Mouse (Mus musculus): ENCODE data around the gene Slc17a2.
"Not testable (repeated sequence)": the region's sequence is repeated elsewhere in the genome, so short reads cannot be mapped to it uniquely, and the experiment has no call there.

Slc17a2 gene

DNA sequence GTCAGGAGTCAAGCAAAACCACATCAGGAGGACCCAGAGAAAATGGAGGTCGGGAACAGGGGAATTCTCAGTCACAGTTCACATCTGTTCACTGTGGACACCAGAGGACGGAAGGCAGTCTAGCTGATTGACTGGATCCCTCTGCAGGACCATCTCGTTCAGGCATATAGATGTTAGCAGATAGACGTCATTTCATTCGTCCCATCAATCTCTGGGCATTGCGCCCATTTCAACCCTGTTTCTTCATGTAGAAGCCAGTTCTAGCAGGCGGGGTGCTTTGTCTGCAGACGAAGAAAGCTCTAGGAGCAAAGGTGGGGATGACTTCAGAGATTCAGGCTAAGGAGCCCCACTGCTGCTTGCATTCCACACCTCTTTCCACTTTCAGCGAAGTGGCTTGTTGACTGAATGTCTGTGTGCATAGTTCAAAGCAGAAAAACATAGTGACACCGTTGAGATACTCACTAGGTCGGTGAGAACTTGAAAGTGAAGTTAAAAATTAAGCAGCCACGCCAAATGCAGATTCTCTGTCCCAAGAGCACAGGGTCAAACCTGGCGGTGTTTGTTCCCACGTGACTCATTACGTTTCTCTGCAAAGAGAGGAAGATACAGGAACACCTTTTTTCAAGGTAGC lies at the start of gene Slc17a2:
Gene Slc17a2, plus strand, starts transcription at position 572 of the 631 bp plus-strand sequence.
- DNase-seq (ENCODE audit: low spot score): no peak

DNA sequence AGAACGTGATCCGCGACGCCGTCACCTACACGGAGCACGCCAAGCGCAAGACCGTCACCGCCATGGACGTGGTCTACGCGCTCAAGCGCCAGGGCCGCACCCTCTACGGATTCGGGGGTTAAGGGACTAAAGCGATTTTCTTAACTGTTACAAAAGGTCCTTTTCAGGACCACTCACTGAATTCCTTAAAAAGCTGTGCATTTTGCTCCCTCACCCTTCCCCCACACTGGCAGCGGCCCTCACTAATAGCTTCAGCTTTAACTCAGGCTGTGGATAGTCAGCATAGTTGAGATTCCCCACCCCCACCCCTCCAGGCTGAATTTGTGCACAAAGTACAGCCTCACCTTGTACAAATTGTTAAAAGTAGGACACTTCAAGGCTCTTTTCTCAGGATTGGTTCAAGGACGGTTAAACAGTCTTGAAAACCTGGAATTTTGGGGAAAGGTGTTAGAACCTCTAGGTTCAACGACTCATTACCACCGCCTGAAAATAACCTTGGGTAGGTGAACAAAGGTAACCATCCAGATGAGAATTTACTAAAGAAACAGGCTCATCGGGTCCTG lies 49.5 kb upstream of the Slc17a2 start:
- peak; percentile 62 for DNase-seq (ENCODE audit: low spot score)

DNA sequence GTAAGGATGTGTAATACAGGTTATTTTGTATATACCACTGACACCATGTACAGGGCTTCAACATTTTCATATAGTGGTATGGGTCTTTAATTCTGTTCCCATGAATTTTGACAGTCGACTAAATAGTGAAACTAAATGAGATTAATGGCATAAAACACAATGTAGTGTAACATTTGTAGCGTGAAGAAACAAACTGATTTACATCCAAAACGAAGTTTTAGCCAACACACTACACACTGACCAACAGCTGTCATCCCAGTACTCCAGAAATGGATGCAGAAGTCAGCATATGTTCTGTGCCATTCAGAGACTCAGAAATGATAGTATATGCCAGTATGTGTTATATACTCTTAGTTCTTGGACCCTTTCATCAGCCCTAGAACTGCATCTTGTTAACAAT lies 48.9 kb upstream of the Slc17a2 start:
- no peak for DNase-seq (ENCODE audit: low spot score)

DNA sequence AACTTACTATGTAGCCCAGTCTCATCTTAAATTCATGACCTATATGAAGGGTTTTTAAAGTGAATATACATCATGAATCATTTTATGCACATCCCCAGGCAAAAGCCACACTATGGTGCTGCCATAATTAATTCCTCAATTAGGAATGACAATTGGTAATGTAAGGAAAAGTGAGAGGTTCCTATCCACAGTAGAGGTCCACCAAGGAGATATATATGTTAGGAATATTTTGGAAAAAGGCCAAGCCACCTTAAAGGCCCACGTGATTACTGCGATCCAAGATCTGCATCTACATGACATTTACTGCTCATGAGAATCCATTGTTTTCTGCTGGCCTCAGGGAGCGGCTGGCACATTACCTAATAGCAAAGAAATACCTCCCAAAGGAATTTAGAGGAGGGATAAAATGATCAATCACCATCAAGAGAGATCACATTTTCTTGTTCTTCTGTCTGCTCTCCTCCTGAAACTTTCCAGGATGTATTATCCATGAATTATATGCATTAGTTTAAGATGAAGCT lies 47.5 kb upstream of the Slc17a2 start:
- DNase-seq (ENCODE audit: low spot score): no peak

DNA sequence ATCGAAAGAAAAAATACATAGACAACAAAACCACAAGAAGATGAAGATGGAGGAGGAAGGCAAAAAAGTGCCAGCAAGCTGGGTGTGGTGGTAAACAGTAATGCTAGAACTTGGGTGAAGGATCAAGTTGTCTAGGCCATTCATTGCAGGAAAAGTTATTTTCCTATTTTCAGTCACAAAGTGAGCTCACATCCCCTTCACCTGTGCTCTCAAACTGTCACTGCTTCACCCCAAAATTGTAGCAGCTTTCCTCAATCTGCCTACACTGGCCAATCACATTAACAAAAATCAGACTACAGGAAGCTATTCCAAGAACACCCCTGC lies 46.9 kb upstream of the Slc17a2 start:
- DNase-seq (ENCODE audit: low spot score): no peak

DNA sequence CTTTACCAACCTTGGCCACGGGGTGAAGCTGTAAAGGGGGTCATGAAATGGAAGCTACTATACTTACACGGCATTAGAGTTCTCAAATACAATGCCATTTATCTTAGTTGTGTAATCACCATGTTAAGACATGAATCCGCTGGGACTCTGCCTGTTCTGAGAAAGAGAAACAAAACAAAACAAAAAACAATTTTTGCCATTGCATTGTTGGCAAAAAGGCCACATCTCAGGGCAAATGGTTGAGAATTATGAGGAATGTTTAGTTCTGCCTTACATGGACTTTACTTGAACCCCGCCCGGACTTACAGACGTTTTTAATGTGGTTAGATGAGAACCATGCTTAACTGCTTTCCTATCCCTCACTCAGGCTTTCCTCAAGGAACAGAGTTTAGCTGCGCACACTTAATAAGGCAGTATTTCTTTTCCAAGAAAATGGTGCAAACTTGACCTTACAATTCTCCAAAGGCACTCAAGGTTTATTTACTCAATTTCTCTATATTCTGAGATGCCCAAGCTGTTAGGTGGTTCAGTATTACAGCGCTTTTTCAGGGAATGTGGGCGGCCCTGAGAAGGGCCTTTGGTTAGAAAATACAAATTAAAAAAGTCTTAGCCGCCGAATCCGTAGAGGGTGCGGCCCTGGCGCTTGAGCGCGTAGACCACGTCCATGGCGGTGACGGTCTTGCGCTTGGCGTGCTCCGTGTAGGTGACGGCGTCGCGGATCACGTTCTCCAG lies 46.4 kb upstream of the Slc17a2 start:
- DNase-seq (ENCODE audit: low spot score): no peak

DNA sequence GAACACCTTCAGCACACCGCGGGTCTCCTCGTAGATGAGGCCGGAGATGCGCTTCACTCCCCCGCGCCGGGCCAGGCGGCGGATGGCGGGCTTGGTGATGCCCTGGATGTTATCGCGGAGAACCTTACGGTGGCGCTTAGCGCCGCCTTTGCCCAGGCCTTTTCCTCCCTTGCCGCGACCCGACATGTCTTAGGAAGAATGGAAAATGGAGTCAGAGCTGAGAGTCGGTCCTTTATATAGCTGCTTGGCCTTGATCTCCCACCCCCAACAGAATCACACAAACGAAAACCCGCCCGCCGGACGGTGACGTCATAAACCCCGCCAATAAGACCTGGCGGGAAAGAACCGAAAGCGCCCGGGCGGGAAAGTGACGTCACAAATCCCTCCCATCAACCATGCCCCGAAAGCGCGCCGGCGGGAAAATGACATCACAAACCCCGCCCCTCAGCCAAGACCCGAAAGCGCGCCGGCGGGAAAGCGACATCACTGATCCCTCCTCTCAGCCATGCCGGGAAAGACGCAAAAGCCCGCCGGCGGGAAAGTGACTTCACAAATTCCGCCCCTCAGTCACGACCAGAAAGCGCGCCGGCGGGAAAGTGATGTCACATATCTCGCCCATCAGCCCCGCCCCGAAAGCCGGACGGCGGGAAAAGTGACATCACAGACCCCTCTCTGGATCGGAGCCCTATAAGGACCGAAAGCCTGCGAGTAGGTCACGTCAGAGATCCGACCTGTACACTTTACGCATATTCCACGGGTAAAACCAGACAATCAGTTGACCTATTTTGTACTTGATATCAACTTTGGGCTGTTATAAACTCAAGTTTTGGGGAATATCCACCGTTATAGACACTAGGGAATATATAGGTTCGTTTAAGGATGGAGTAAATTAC lies 45.6 kb upstream of the Slc17a2 start, which contains the start of gene Hist1h4a:
Gene Hist1h4a, minus strand, starts transcription at position 259 of the 893 bp plus-strand sequence.
- DNase-seq (ENCODE audit: low spot score): peak; percentile 95

DNA sequence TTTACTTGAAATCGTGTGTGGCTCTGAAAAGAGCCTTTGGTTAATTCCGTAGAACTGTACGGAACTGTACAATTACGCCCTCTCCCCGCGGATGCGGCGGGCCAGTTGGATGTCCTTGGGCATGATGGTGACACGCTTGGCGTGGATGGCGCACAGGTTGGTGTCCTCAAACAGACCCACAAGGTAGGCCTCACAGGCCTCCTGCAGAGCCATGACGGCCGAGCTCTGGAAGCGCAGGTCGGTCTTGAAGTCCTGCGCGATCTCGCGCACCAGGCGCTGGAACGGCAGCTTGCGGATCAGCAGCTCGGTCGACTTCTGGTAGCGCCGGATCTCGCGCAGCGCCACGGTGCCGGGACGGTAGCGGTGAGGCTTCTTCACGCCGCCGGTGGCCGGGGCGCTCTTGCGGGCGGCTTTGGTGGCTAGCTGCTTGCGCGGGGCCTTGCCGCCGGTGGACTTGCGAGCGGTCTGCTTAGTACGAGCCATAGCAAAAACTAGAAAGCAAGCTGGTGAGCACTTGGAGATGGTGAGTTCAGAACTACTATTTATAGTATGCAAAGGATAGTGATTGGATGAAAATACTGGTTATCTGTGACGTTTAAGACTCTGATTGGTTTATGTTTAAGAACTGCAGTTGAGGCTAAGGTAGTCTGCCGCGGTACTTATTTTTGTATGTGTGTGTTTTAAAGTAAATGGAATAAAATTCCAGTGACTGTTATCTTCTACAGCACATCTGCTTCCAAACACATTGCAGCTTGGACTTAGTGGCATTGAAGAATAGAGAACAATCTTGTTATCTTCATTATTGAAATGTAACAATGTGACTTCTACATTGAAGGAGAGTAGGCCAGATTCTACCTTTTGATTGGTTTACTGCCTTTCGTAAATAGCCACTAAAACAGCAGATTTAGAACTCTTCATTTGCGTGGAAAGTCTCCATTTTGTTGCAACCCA lies 44.6 kb upstream of the Slc17a2 start, which contains the start of gene Hist1h3a:
Gene Hist1h3a, minus strand, starts transcription at position 516 of the 951 bp plus-strand sequence.
- DNase-seq (ENCODE audit: low spot score): peak; percentile 74

DNA sequence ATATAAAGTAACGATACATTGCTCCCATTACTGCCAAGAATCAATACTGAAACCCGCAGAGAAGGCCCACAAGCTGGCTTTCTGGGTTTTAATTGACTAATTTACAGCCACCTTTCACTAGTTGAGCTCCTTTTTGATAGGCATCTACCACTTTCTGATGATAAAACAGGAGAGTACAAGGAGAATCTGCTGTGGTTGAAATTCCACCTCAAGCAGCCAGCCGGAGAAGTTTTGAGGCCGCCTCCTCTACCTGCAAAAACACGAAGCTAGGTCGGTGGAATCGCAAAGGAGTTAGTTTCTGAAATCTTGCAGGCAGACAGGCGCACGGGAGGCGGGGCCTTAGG lies 43.6 kb upstream of the Slc17a2 start:
- no peak for DNase-seq (ENCODE audit: low spot score)

DNA sequence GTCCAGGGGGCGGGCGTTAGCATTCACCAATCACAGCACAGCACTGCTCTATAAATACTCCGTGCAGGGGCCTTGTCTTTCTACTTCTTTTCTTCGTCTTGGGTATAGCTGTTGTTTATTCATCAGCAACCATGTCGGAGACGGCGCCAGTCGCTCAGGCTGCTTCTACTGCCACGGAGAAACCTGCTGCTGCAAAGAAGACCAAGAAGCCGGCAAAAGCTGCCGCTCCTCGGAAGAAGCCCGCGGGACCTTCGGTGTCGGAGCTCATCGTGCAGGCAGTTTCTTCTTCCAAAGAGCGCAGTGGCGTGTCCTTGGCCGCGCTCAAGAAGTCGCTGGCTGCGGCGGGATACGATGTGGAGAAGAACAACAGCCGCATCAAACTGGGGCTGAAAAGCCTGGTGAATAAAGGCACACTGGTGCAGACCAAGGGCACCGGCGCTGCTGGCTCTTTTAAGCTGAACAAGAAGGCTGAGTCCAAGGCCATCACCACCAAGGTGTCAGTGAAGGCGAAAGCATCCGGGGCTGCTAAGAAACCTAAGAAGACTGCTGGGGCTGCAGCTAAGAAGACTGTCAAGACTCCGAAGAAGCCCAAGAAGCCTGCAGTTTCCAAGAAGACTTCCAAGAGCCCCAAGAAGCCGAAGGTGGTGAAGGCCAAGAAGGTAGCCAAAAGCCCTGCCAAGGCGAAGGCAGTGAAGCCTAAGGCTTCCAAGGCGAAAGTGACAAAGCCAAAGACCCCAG lies 43.0 kb upstream of the Slc17a2 start, which contains the start of gene Hist1h1a:
Gene Hist1h1a, plus strand, starts transcription at position 81 of the 738 bp plus-strand sequence.
- DNase-seq (ENCODE audit: low spot score): peak; percentile 92

DNA sequence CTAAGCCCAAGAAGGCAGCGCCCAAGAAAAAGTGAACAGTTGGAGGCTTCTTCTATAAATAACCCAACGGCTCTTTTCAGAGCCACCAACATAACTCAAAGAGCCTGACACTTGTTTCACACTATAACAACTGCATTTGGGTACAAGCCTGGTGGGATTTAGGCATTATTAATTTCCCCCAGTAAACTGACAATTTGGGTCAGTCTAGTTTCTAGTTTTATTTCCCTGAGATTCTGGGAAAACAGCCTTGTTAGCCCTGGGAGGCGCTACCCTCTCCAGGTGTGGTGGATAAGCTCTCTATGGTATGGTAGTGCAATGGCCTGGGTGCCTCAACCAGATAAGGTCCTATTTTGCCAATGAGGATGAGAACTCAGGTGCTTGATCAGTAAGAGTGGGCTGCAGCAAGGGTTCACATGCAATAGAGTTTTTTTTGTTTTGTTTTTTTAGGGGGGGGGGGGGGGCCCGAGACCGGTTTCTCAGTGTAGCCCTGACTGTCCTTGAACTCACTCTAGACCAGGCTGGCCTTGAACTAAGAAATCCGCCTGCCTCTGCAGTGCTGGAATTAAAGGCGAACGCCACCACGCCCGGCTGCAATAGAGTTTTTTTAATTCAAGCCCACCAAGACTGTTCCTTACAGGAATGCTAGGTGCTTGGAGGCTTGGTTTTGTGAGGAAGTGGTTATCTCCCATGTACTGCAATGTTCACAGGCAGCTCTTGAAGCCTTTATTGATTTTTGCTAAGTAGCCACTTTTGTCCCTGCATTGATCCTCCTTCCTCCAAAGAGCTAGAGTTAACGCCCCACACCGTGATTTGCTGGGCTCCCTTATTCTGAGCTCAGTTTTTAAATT lies 42.2 kb upstream of the Slc17a2 start:
- DNase-seq (ENCODE audit: low spot score): no peak

DNA sequence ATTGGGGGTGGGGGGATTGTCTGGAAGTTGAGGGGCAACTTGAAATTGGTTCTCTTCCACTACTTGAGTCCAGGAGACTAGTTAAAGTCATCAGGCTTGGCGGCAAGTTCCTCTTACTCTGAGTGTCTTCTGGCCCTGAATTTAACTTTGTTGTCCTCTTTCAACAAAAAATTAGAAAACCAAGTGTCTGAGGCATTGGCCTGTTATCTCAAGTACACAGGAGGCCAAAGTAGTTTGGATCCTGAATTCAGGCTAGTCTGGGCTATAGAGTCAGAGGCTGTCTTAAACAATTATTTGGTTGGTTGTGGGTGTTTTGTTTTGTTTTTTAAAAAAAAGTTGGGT lies 41.6 kb upstream of the Slc17a2 start:
- DNase-seq (ENCODE audit: low spot score): no peak

DNA sequence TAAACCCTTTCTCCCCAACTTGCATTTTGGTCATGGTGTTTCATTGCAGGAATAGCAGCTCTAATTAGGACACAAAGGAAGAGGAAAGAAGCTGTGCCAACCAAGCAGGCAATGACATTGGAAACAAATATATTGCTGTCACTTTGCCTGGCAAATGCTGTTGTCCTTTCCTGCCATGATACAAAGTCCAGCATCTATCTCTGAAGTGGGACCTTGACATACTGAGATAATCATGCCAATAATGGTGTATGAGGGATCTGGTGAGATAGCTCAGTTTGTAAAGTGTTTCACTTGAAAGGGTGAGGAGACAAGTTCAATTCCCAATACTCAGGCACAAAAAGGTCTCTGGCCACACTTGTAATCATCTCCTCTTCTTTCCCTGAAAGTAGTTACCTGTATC lies 40.0 kb upstream of the Slc17a2 start:
- no peak for DNase-seq (ENCODE audit: low spot score)

DNA sequence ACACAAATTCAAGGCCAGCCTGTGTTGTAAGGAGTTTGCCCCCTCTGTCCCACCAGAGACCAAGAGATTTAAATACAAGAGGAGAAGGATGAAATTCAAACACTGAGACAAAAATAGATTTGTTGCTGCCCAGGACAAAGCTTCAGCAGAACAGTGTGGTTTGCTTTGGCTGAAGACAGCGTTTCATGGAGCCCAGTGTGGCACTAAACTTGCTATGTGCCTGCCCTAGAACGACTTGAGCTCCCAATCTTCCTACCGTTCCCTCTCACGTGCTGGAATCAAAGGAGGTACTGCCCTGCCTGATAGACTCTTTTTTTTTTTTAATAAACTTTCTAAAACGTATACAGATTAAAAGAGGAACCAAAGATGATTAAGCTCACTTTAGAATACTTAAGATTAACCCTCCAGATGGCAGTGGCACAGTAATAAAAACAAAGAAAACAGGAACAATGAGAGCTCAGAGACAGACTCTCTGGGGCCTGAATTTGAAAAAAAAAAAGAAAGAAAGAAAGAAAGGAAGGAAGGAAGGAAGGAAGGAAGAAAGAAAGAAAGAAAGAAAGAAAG lies 37.9 kb upstream of the Slc17a2 start:
- no peak for DNase-seq (ENCODE audit: low spot score)

DNA sequence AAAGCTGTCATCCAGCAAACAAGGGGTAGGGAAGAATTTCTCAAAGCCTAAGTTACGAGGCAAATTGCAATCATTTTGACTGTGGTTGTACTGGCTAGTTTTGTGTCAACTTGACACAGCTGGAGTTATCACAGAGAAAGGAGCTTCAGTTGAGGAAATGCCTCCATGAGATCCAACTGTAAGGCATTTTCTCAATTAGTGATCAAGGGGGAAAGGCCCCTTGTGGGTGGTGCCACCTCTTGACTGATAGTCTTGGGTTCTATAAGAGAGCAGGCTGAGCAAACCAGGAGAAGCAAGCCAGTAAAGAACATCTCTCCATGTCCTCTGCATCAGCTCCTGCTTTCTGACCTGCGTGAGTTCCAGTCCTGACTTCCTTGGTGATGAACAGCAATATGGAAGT lies 37.2 kb upstream of the Slc17a2 start, which contains the start of gene Trim38:
Gene Trim38, plus strand, starts transcription at position 301 of the 400 bp plus-strand sequence.
- DNase-seq (ENCODE audit: low spot score): not testable (repeated sequence)

DNA sequence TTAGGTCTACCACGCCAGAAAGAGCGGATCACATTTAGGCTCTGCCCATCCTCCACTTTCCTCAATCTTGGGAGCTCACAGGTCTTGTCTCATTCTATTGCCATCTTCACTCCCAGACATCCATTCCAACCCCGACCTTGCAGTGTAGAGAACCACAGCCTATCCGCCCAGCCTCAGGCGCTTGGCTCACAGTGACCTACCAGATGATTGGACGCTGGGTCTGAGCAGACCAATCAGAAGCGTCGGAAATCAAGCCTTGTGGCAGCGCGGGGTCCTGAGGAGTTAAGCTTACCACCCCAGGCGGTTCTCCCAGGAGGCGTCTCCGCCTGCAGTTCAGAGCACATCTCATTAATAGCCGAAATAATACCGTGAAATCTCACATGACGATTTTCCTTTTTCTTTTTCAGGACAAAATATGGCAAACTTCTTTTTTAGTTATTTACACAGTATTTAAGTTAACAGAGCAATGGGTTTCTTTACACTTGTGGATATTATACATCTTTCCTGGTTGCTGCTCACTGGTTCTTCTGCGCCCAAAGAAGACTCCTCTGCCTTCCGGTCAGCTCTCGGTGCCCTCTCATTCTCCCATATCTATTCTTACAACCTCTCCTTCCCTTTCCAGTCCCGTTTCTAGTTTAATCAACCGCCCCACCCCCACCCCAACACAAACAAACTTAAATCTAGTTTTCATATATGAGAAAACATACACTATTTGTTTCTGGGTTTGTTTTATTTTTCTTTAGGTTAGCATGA lies 34.1 kb upstream of the Slc17a2 start:
- no peak for DNase-seq (ENCODE audit: low spot score)

DNA sequence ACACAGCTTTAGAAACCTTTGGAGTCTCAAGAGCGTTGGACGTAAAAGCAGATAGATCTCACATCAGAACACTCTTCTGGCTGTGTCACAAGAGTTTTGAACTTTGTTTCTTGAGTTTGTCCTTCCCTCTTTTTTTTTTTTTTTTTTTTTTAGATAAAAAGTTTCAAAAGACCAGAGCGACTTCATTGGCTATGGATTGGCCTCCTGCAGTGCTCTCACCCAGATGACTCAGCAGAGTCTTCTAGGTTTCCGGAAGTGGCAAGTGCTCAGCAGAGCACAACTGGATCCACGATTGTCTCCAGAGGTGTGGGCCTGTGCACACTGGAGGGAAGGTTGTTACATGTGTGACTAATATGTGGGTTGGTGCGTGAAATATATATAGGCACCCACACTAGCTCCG lies 28.5 kb upstream of the Slc17a2 start:
- no peak for DNase-seq (ENCODE audit: low spot score)

DNA sequence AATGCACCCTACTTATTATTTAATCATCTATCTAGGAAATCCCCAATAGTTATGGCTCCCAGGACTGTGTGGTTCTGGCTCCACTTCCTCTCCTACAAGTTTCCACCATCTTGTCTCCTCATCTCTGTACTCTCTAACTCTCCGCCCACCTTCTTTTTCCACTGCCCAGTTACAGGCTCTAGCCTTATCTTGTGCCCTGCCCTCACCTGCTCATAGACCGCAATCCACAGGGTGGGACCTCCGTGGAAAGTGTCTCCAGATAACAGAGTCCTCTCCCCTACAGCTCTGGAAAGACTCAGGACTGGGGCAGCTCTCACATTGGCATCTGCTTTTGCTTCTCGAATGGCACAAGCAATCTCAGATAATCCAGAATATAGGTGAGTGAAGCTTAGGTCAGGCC lies 27.8 kb upstream of the Slc17a2 start:
- no peak for DNase-seq (ENCODE audit: low spot score)

All from spleen, adult 12 weeks (tissue).